Mouse (Mus musculus) embryo, embryonic 10.5 days (tissue): ENCODE measurements around the gene Snrpg.
A peak's percentile ranks its signal among the peaks of the same experiment; 100 is the strongest.
"Not testable (repeated sequence)": the region's sequence is repeated elsewhere in the genome, so short reads cannot be mapped to it uniquely, and the experiment has no call there.

Experiments
- DNase-seq: peaks from one replicate; pipeline ENCODE4 v3.0.0-alpha.2; 2015; ENCODE audit warnings: low spot score

Snrpg gene

DNA sequence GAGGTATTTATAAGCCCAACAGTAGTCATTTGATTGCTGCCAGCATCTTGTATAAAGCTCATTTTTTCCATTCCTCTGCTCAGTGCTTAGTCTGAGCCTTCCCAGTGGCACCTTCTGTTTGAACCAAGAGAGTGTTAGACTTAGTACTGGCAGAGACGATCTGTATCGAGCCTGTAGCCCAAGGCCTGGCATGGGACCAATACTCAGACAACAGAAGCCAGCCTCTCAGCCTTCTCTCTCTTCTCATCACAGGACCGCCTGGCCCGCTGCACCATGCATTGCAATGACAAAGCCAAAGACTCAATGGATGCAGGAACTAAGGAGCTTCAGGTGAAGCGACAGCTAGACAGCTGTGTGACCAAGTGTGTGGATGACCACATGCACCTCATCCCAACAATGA lies 2.6 kb upstream of the Snrpg start:
- no peak for DNase-seq

DNA sequence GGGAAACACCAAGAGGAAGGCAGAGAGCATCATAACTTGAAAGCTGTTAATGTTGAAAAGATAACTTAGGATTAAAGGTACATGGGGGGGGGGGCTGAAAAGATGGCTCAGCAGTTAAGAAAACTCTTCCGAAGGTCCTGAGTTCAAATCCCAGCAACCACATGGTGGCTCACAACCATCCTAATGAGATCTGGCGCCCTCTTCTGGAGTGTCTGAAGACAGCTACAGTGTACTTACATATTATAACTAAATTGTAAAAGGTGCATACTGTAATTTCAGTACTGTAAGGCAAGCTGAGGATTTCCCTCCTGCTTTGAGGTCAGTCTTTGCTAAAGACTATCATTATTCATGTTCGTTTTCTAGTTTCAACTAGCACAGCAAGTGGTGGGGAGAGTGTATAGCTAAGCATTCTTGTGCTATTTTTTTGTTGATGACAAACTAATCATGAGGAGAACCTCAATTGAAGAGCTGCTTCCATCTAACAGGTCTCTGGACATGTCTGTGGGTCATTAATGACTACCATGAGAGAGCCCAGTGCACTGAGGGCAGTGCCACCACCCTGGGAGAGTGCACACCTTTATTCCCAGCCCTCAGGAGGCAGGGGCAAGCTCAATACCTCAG lies 901 bp upstream of the Snrpg start:
- DNase-seq: no peak

DNA sequence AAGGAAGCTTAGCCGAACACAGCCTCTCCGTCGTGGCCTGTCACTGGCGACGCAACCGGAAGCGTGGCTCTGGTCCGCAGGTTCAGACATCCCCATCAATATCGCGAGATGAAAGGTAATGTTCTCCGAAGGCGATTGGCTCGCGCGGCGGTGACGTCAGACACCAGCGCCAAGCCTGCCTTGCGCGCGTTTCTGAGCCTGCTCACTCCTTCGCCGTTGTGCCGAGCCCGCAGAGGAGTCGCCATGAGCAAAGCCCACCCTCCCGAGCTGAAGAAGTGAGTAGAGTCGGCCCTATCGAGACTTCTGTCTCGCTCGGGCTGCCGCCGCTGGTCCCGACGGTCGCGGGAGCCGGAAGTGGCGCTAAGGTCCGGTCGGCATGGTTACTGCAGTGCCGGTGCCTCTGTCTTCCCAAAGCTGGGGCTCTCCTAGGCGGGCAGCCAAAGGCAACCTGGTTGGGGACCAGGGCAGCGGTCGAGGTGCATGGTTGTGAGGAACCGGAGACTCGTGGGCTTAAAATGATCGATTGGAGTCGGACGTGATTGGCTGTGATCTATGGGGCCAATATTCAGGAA lies 322 bp downstream of the Snrpg start:
- DNase-seq: peak; percentile 98

DNA sequence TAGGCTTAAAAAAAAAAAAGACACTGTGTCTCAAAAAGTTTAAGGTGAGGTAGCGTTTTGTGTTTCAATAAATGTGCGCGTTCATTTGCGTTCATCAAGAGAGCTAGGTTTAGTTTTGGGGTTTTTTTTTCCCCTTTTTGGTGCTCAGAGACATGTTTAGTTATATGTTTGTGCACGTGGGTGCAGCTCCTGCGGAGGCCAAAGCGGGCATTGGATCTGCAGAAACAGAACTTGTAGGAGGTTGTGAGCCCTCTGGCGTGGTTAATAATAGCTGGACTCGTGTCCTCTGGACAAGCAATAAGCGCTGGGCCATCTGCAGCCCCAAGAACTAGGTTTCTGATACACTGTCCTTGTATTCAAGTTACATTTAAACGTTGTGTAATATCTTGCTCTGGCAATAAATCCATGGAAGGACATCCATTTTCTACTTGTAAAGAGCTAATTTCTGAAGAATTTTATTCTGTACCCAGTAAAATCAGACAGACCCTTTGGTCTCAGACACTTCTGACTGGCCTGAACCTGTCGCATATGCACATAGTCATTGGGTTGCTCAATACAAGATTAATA lies 929 bp downstream of the Snrpg start:
- DNase-seq: no peak

DNA sequence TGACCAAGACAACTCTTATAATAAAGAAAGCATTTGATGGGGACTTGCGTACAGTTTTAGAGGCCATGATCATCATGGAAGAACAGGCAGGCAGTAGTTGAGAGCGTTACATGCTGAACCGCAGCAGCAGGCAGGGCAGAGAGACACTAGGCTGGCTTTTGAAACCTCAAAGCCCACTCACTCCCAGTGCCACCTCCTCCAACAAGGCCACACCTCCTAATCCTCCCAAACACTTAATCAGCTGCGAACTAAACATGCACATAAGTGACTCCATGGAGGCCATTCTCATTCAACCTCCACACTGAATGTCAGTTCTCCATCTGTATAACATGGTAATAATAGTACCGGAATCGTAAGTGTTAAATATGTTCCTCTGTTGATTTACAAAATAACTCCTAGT lies 2.5 kb downstream of the Snrpg start:
- DNase-seq: no peak

DNA sequence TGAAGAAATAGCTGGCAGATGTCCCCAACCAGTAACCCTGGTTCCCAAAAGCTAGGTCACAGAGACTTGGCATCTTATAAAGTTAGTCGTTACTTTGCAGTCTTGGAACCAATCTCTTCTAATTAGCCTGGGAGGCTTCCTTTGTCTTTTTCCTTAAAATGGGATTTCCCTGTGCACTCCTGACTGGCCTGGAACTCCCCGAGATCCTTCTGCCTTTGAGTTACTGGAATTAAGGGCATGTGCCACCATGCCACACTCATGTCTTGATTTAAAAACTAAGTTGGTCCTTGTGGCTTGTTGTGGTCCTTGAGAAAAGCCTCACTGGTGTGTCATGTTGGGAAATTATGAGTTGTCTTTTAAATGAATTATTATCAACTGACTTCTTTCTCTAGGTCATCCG lies 7.2 kb downstream of the Snrpg start:
- no peak for DNase-seq

DNA sequence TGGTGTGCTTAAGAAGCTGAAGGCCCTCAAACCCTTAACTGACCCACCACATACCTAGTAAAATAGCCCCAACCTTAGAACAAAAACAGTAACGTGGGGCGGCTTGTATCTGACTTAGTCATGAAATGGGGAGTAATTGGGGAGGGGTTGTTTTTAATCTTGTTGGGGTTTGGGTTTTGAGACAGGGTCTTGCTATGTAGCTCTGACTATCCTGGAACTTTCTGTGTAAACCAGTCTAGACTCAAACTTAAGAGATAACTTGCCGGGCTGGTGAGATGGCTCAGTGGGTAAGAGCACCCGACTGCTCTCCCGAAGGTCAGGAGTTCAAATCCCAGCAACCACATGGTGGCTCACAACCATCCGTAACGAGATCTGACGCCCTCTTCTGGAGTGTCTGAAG lies 9.0 kb downstream of the Snrpg start:
- DNase-seq: not testable (repeated sequence)

DNA sequence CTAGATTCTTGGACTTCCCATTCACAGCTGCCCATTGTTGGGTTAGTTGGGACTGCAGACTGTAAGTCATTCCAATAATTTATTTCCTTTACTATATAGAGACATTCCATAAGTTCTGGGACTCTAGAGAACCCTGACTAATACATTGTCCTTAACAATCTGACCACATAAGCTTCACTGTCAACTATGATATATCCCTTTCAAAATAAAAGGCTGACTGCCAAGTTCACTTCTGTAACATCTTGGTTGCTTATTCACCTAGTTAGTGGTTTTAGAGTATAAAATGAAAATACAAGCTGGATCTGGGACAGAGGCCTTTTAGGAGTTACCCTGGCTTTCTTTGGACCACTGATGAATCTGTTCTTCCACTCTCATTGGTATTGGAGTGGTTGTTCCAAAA lies 11.4 kb downstream of the Snrpg start:
- no peak for DNase-seq

DNA sequence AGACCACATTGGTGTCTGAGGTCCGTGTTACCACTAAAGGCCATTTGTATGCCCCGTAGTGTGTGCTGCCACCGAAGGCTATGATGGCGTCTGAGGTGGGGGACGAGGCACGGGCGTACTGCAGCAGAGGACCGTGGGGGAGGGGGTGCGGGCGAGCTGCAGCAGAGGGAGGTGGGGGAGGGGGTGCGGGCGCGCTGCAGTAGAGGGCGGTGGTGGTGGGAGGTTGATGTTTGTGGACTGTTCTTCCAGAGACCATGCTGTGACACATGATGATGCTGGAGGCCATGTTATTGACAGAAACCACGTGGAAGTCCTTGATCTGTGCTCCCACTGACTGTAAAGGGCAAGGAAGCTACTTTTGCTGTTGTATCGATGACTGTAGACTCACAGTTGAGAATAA lies 12.3 kb downstream of the Snrpg start:
- DNase-seq: no peak

DNA sequence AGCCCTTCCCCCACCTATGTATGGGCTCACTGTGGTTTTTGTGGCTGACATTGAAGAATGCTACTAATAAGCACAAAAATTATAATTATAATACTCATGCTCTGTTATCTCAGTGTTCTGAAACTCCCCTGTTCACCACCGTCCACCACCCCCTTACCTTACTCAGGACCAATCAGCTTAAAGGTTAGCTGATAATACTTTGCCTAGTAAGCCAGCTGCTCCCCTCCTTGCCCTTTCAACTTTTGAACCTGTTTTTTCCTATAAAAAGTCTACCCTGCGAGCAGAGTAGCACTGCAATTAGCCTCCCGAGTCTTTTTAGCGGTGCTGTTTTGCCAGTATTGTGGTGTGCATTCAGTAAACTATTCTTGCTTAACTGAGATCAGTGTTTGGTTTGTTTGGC lies 13.6 kb downstream of the Snrpg start:
- DNase-seq: no peak

DNA sequence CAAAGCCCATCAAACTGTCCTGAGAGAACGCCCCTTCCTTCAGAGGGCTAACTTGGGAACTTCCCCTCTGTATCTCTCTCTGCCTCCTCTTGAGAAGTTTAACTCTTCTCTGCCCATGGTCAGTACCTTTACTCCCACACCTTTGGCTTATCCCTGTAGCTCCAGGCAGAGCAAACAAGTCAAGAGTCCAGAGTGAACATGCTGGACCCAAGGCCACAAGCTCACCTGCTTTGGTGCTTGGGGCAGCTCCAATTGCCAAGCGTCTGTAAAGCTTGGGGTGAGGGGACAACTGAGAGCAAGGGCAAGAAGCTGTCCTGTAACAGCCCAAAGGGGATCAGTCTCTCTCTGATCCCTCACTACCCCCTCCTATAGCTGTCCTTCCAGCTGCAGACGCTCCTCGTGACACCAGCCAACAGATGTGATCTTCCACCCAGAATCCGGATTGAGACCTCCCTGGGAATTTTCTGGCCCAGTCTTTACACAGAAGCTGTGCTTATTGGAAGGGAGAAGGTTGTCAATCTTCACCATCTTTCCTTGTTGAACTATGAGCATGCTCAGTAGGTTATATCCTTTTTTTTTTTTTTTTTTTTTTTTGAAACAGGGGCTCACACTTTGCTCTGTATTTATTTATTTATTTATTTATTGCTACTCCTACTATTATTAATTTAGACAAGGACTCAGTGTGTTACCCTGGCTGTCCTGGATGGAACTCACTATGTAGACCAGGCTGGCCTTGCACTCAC lies 14.4 kb downstream of the Snrpg start:
- DNase-seq: no peak

DNA sequence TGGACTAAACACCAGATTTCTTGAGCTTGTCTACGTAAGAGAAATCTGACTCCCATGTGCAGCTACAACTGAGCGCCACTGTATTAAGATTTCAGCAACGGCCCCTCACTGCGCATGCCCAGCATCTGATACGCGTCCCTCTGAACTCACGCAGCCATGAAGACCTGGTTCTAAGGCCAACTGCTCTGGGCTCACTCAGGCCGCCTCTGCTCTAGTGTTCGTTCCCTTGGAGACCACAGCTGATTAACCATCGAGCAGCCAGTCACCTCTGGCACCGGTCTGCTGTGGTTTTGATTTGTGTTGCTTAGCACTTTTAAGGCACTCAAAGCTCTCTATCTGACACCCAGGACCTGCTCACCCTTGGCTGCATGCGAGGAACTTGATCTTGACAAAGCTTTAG lies 16.2 kb downstream of the Snrpg start:
- DNase-seq: no peak

DNA sequence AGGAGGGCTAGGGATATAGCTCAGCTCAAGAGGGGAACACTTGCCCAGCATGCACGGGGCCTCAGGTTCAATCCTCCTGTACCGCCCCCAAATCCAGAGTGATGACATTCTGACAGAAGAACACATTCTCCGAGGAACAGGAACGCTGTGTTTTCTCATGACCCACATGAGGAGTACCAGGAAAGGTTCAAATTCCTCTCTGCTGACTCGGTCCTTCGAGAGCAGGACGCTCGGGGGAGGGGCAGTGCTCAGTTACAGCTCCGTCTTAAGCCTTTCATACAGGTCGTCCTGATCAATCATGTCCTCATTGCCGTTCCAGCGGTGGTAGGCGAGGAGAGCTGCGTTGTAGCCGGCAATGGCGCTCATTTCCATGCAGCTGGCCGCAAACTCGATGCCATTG lies 17.4 kb downstream of the Snrpg start:
- no peak for DNase-seq

DNA sequence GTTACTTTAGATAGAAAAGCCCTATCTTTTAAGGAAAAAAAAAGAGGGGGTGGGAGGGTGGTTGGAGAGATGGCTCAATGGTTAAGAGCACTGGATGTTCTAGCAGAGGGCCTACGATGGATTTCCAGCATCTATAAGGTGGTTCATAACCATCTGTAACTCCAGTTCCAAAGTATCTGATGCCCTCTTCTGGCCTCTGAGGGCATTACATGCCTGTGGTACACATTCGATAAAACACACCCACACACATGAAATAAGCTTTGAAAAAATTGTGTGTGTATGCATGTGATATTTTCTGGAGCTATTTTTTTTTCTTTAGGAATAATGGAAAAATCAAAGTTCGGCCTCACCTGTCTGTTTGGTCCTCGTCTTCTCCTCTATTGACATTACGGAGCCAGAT lies 20.2 kb downstream of the Snrpg start:
- DNase-seq: peak; percentile 41

DNA sequence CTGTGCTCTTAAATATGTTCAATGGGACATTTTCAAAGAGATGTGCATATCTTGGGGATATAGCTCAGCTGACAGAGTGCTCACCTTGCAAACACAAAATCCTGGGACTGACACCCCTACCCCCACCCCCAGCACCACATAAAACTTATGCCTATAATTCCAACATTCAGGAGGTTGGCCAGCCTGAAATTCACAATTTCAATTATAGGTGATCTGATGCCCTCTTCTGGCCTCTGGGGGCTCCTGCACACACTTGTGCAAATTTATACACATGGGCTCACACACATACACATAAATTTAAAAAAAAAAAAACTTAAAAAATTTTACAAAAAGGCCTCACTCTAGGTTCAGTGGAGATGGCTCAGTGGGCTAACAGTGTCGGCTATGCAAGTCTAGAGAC lies 22.1 kb downstream of the Snrpg start:
- no peak for DNase-seq

DNA sequence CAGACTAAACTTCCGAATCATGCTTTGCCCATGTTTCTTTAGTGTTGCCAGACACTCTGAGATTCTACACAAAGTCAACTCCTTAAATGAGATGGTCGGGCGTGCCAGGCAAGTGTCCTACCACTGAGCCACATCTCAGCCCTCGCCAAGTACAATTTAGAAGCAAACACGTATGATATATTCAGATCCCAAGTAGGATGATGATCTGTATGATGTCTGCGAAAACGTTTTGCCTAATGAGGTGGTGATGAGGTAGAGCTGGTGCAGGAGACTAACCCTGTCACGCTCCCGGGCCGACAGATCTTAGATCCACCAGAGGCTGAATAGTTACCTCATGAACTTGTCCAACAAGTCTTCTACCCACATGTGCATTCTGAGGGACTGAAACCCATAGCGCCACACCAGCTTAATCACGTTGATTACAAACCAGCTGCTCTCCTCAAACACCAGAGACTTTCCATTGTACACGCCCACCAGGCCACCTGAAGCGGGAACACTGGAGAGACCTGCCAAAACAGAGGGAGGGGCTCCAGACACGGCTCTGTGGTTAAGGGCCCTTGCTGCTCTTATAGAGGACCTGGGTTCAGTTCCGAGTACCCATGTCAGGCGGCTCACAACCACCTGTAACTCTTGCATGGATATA lies 23.1 kb downstream of the Snrpg start:
- DNase-seq: no peak

DNA sequence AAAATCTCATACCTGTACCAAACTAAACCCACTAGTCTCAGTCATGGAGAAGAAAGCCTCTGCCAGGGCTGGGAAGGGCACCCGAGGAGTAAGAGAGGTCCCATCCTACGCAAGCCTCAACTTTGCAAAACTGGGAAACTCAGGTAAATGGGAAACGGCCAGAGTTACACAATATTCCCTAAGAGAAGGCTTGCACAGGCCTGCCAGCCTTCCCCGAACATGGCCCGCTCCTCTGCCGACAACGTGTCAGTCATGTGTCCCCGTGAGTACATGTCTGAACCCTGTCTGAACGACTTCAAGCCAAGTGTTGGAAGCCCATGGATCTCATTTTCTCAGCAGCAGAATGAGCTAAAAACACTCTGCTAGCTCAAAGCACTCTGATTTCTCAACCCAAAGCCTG lies 23.9 kb downstream of the Snrpg start:
- no peak for DNase-seq

DNA sequence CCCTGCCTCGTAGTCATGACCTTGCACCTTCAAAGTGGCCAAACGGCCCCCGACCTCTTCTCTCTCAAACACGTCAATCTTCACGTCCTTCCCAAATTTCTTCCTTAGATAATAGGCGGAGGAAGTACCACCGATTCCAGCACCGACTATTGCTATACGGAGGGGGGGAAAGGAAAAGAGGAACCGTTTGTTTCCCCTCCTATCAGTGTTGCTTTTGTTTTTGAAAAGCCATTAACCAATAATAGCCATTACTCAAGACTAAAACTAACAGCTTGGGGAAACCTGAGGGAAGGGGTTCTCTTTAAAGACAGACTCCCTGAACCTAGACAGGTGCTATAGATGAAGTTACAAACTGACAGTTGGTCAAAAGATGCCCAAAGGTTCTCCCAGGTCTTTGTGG lies 24.9 kb downstream of the Snrpg start:
- no peak for DNase-seq

DNA sequence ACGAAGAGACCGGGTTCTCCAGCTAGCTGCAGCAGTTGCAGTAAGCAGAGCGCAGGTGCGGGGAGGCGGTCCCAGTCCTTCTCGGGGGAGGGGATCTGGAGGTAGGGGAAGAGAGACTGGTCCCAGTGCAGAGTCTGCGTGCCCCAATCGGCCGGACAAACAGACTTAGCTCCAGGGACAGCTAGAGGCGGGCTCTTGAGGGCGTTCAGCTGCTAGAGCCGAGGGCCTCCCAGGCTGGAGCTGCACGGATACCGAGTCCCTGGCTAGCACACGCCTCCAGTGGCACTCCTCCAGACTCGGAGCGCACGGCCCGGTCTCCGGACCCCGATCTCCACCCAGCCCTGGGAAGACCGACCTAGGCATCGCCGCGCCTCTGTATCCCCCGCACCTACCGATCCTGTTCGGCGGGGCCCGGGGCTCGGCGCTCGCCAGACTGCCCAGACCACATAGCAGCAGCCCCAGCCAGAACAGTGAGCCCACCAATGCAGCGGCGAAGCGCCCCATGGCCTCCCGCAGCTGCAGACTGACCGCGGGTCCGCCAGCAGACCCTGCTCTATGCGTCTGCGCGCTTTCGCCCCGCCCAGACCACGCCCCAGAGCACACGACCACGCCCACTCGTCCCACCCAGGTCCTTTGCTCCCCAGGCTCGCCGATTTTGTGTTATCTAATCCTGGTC lies 25.6 kb downstream of the Snrpg start, which contains the start of gene Pcyox1:
Pcyox1 (minus strand) TSS at position 574 of the 676 bp plus-strand sequence.
- DNase-seq: peak; percentile 92

DNA sequence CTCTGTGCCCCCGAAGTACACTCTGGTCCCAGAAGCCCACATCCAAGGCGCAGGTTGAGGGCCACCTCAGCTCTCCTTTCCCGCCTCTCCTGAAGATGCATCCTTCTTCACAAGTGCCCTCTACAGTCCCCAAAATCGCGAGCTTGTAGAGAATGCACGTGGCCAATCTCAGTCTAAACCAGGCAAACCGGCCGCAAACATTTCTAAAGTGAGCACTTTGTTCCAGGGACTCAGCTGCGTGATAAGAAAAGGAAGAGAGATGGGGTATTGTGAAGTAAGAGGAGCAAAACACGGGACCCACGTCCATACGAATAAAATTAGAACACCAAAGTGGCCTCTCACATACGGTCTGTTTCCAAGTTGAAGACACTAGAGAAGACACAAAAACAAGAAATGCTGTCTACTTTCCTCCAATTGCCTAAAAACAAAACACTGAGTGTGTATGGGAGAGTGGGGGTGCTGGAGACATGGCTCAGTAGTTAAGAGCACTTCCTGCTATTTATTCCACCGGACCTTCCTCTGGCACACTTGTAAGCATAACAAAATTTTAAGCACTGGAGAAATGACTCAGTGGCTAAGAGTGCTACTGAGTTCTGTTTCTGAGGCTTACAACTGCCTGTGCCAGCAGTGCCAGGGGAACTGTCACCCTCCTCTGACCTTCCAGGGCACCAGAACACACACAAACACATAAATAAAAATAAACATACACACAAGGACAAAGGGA lies 26.3 kb downstream of the Snrpg start:
- no peak for DNase-seq

DNA sequence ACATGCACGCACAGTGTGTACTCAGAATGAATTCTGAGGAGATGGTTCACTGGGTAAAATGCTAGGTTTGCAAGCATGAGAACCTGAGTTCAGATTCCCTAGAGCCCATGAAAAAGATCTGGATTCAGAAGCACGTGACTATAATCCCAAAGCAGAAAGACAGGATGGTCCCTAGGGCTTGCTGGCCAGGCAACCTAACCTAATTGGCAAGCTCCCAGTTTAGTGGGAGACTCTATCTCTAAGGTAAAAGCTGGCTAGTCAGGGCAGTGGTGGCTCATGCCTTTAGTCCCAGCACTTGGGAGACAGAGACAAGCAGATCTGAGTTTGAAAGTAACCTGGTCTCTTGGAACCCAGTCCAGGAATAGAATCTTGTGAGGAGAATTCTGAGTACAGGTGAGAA lies 27.9 kb downstream of the Snrpg start:
- DNase-seq: no peak

DNA sequence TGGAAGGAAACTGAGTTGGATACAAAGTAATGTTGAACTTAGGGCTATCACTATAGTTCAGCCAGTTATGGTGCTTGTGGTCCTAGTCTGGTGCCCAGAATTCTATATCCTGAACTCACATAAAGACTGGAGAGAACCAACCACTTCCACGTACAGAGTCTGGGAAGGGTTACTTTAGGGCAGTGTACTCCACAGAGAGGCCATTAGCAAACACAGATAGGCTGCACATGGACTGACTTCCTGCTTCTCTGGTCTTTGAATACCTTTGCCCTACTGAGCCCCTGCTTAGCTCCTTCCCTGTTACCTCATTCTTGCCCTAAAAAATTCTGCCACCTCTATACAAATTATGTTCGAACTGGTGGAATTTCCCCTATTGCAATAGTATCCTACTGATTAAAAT lies 28.9 kb downstream of the Snrpg start:
- DNase-seq: no peak
